Mouse (Mus musculus) adrenal gland, postnatal 25 days (tissue): Measurements from ENCODE around the gene Kdr. TPM values are rescaled to one million over a fixed set of nuclear protein-coding genes. Genes with fewer than 3 reads are reported as not detected.
"Not testable (repeated sequence)": the region's sequence is repeated elsewhere in the genome, so short reads cannot be mapped to it uniquely, and the experiment has no call there.

ENCODE experiments used
- DNase-seq: peaks from one replicate; pipeline ENCODE4 v3.0.0; 2021; ENCODE audit warnings: mixed read lengths
- total RNA-seq: library from RNA; stranded (reverse); gene quantifications from 2 replicates; pipeline ENCODE4 v1.2.3, GENCODE M21; 2021

Kdr gene
- total RNA-seq, 1 experiment from 2014 or later, result 78.6 TPM

- DNase-seq, result no peak
Measured at GRCm38 (mm10) chr5:75959809-75960208, 18.4 kb downstream of the Kdr start.

- DNase-seq, result no peak
Measured at GRCm38 (mm10) chr5:75956526-75956925, 21.7 kb downstream of the Kdr start.

GRCm38 (mm10) chr5:75955876-75956275 lies 22.4 kb downstream of the Kdr start:
- no peak for DNase-seq

DNA sequence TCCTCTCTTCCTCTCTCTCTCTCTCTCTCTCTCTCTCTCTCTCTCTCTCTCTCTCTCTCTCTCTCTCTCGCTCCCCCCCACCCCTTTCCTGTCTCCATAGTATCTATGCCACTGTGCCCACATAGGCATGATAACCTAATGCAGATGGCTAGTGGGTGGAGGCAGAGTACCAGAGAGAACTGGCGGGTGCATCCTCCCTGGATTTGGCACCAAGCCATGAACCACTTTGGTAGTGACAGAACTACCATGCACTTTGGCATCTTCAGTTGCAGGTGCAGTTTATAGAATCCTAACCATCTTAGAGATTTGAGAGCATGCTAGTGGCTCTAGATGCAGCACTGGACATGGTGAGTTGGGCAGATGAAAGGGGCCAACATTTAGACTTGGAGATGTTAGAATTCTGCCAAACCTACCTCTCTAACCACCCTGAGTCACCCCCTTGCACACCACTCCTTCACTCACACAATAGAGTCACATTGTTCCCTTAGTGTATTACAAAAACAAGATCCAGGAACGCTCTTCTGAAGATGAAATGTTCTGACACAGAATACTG lies 23.4 kb downstream of the Kdr start:
- no peak for DNase-seq

DNA sequence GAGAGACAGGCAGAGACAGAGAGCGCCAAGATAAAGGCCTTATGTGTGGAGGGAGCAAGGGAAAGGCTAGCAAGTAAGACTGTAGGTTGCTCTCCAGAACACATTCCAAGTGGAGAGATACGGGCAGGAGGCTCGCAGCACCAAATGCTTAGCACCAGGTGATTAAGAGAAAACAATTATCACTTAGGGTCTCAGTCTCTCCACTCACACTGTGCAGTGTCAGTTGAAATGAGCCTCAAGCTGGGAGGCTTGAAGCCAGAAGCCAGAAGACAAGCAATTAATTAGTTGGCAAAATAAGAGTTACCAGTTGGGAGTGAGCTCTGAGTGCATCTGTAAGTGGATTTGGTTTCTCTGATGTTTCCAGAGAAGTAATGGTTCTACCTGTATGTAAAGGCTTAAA lies 24.0 kb downstream of the Kdr start:
- DNase-seq, result no peak

DNA sequence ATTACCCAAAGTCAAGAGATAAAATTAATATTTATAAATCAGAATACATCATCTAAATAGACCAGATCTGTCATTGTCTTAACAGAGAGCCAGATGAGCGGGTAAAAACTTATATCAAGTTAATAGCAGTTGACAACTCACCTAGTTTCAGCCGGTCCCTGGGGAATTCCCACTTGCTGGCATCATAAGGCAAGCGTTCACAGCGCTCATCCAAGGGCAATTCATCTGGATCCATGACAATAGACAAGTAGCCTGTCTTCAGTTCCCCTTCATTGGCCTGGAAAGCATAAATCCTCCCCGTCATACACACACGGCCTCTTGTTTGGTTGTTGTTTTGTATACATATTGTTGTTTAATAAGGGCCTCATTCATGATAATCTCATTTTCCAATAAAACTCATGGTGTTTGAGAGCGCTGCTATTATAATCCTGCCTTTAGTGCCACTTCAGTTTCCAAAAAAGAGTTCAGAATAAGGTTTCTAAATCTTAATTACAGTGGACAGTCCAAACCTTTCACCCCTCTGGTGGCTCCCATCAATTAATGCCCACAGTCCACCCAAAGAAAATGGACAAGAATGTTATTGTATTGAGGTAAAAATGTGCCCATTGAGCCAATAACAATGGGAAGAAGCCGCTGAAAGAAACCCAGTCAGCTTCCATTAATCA lies 26.0 kb downstream of the Kdr start:
- no peak for DNase-seq

GRCm38 (mm10) chr5:75950866-75951265 lies 27.4 kb downstream of the Kdr start:
- no peak for DNase-seq

GRCm38 (mm10) chr5:75945394-75945793 lies 32.9 kb downstream of the Kdr start:
- DNase-seq, result no peak

- DNase-seq, result no peak
Measured at GRCm38 (mm10) chr5:75943301-75943700, 35.0 kb downstream of the Kdr start.

DNA sequence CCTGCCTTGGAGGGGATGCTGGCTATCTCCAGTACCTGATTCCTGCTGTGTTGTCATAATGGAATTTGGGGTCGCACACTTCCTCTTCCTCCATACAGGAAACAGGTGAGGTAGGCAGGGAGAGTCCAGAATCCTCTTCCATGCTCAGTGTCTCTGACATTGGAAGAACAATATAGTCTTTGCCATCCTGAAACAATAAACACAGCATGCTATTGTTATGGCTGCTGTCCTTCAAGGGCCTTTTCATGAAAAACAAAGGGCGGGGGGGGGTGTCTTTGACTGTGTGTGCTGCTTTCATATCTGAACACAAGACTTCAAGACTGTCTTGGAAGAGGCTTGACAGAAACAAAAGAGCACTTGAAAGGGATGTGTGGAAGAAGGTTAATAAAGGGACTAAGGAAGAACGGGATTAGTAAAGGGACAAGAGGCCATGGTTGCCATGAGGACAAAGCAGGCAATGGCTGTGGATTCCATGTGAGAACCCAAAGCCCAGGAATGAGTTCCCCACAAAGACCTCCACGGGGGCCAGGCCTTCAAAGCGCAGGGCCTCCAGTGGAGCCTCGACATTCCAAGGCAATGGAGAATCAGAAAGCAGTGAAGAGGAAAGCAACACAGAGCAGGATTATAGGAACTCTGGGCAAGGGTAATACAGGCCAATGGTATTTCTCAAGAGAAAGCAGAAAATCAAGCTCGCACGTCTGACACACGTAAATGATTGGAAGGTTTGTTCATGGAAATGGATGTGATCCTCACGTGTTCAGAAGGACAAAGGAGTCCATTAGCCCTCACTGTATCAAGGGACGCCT lies 36.3 kb downstream of the Kdr start:
- DNase-seq, result no peak

GRCm38 (mm10) chr5:75939144-75939732 lies 39.0 kb downstream of the Kdr start:
- DNase-seq, result no peak

GRCm38 (mm10) chr5:75938012-75938411 lies 40.2 kb downstream of the Kdr start:
- DNase-seq, result no peak

- DNase-seq, result no peak
Measured at GRCm38 (mm10) chr5:75936223-75936622, 42.0 kb downstream of the Kdr start.

GRCm38 (mm10) chr5:75935225-75935624 lies 43.0 kb downstream of the Kdr start:
- DNase-seq, result no peak

DNA sequence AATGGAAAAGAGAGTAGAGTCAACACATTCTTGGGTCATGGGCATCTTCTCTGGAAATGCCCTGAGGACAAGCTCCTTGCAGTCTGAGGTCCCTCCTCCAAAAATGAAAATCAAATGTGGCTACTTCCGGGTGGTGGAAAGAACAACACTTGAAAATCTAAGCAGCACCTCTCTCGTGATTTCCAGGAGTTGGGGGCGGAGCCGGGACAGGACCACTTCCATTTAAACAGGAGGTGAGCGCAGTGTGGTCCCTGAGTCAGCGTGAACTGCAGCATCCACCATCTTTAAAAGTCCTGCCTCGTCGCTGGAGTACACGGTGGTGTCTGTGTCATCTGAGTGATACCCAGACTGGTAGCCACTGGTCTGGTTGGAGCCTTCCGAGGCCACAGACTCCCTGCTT lies 44.1 kb downstream of the Kdr start:
- no peak for DNase-seq

DNA sequence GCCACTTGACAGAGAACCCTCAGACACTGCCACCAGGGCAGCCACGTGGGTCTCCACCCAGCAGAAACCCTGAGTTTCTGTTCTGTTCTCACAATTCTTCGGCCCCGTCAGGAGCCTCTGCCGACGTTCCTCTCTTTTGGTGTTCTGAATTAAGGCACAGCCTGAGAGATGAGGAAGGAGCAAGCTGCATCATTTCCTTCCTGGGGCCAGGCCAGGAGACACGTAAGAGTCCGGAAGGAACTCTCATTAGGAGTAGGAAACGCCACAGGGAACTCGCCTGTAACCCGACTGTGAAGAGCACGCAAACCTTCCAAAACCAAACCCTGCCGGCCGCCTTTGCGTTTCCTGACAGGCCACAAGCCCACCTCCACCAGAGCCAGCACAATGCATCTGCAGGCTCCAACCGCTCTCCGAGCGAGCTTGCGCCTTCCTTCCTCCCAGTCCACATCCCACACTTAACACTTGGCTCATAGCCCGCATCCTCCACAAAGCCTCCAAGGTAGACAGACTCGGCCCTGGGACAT lies 44.7 kb downstream of the Kdr start:
- DNase-seq, result peak; percentile 50

DNA sequence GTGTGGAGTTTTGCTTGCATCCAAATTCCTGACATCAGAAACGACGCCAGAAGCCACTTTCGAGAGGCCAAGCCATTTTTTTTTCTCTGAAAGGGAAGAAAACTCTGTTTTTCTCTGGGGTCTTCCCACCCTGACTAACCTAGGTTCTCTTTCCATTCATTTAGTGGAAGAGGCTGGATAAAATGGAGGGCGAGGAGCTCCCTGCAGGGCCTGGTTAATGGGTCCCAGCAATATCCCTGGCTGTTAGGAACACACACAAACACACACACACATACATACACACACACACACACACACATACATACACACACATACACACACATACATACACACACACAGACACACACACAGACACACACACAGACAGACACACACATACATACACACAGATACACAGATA lies 46.8 kb downstream of the Kdr start:
- DNase-seq, result not testable (repeated sequence)

- no peak for DNase-seq
Measured at GRCm38 (mm10) chr5:75929960-75930359, 48.3 kb downstream of the Kdr start.

DNA sequence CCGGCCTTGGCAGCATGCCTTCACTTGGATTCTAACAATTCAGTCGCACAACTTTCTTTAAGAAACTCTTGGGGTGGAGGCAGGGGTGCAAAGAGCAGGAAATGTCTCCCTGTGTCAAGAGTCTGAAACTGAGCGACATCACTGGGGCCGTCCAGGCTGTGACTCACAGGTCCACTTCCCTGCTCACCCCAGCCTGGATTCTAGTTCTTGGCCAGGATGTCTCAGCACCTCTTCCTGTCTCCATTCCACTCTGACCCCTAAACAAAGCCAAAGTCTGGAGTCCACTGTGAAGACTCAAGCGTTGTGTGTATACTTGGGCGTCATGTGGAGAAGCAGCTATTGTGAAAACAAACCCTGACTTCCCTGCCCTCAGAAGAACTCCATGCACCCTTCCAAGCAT lies 55.6 kb downstream of the Kdr start:
- DNase-seq, result peak; percentile 20

DNA sequence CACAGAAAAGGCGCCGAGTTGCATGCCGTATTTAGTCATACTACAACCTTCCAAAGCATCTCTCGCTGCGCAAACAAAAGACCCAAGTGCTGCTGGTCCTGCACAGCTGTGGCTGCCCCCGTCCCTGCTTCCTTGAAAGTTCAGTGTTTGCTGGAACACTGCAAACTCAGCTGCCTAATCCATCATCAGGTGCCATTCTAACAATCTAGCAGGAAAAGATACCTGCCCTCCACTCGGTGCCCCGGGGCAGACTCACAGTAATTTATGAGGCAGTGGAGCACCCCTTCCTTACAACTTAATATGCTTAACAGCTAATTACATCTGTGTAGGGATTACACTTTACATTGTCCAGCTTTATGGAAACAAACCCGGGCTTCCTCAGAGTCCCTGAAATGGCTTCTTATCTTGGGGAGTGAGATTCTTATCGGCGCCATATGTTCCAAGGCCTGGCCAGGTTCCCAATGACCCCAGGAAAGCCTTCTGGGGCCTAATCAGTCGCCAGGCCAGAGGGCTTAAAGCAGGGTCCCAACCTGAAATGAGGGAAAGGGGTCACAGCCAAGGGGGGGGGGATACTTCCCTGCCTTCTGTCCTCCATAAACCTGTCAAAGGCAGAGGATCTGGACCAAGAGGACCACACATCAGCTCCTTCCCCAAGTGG lies 56.4 kb downstream of the Kdr start:
- no peak for DNase-seq

DNA sequence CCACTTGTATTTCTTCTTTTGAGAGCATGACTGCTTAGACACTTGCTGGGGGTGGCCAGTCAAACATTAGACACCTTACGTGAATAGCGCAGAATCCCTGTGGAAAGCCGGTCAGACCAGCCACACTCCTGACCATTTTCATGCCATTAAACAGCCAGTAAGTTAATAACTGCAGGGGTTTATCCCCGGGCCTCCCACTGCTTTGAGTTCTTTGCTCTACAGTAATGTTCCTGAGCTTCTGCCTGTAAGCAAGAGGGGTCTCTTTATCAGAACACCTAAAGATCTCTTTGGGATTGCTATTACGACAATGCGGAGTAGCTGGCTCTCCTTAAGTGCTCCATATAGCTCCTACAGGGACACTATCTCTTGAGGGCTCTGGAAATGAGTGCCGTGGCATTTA lies 58.7 kb downstream of the Kdr start:
- no peak for DNase-seq

GRCm38 (mm10) chr5:75918139-75918538 lies 60.1 kb downstream of the Kdr start:
- no peak for DNase-seq
